Mouse (Mus musculus): ENCODE data around the gene Vmn2r33.
"Not testable (repeated sequence)": the region's sequence is repeated elsewhere in the genome, so short reads cannot be mapped to it uniquely, and the experiment has no call there.

The Vmn2r33 gene

GRCm38 (mm10) chr7:7566686-7567085 is at the start of gene Vmn2r33:
Vmn2r33 (minus strand) TSS chr7:7566786.
- DNase-seq (ENCODE audit: low read depth, low spot score) = not testable (repeated sequence)

All from mesoderm, embryonic 11.5 days (tissue).